ENCODE assay signal across 8 mouse cellular contexts in the genomic region with DNA sequence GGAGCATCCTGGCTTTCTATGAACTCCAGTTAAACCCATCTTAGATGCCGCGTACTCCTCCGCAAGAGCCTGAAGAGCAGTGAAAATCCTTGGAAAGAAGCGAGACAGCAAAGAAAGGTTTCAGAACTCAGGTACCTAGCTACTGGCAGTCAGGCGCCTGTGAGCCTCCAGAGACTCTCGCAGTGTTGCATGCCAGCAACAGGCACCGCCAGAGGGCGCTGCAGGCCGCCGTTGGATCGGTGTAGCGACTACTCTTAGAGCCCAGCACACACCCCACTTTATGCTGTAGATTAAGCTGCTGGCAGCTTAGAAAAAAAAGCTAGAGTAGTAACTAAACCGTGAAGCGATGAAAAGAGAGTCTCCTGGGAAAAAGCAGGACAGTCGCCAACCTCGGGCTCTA. TPM values are rescaled to one million over a fixed set of nuclear protein-coding genes. Genes with fewer than 3 reads are reported as not detected.
DNase-seq lines count a peak whose midpoint lies in the region; ATAC-seq lines count a peak whose summit lies in the region.

No protein-coding gene starts in this region.

- peaks cover 24% of the 10 kb centered on the region for H3K4me1 ChIP-seq in embryonic facial prominence, embryonic 15.5 days
- H3K4me1 ChIP-seq in kidney, embryonic 14.5 days (ENCODE audit: control insufficient read depth, insufficient read depth, low read length): no peaks in the 10 kb centered on the region
- peaks cover 28% of the 10 kb centered on the region for H3K4me1 ChIP-seq in limb, embryonic 15.5 days

- peaks cover 11% of the 10 kb centered on the region for H3K36me3 ChIP-seq in embryonic facial prominence, embryonic 15.5 days
- H3K36me3 ChIP-seq in kidney, embryonic 14.5 days (ENCODE audit: control insufficient read depth, insufficient read depth, low read length): peaks cover 6% of the 10 kb centered on the region
- H3K36me3 ChIP-seq in limb, embryonic 15.5 days: peaks cover 5% of the 10 kb centered on the region

- whole genome bisulfite sequencing in embryonic facial prominence, embryonic 15.5 days: 5% methylated on average over 16 of the region's 16 CpGs
- 7% methylated on average over 16 of the region's 16 CpGs for WGBS in kidney, embryonic 14.5 days
- 4% methylated on average over 16 of the region's 16 CpGs for WGBS in limb, embryonic 15.5 days

- peak; percentile 81 for DNase-seq in 3T3-L1 (ENCODE audit: low read depth, low spot score)
- peak; percentile 86 to 91 for DNase-seq in adrenal gland, postnatal 36 days
- DNase-seq in heart, adult 9 months (ENCODE audit: low spot score in 2 of 2): peak; percentile 57 to 82
- DNase-seq in monocyte, adult 2 months (ENCODE audit: low read depth in 1 of 2, low spot score in 2 of 2): peak; percentile 55 to 70
- DNase-seq in spleen, postnatal 14 days (ENCODE audit: low spot score in 2 of 2): peak; percentile 78 to 88

- H3K4me3 ChIP-seq in embryonic facial prominence, embryonic 15.5 days (replicated peaks): peak overlapping the region; percentile 17; the same call in 1 of the 2 replicates
- no peak overlapping the region for H3K4me3 ChIP-seq in kidney, embryonic 14.5 days (ENCODE audit: low read length)
- no peak overlapping the region for H3K4me3 ChIP-seq in limb, embryonic 15.5 days

- H3K27me3 ChIP-seq in embryonic facial prominence, embryonic 15.5 days: no peaks in the 10 kb centered on the region
- no peaks in the 10 kb centered on the region for H3K27me3 ChIP-seq in kidney, embryonic 14.5 days (ENCODE audit: control insufficient read depth, insufficient read depth, low read length)
- no peaks in the 10 kb centered on the region for H3K27me3 ChIP-seq in limb, embryonic 15.5 days

- H3K4me2 ChIP-seq in embryonic facial prominence, embryonic 15.5 days (replicated peaks): peak overlapping the region; percentile 40
- H3K4me2 ChIP-seq in kidney, embryonic 14.5 days (replicated peaks; ENCODE audit: low read depth, low read length): peak overlapping the region; percentile 21
- peak overlapping the region; percentile 21 for H3K4me2 ChIP-seq in limb, embryonic 15.5 days

- H3K9ac ChIP-seq in embryonic facial prominence, embryonic 15.5 days: no peak overlapping the region
- H3K9ac ChIP-seq in kidney, embryonic 14.5 days (ENCODE audit: low read depth, low read length): no peak overlapping the region
- H3K9ac ChIP-seq in limb, embryonic 15.5 days: no peak overlapping the region

- no peaks in the 10 kb centered on the region for H3K9me3 ChIP-seq in embryonic facial prominence, embryonic 15.5 days (replicated peaks)
- H3K9me3 ChIP-seq in kidney, embryonic 14.5 days (ENCODE audit: control insufficient read depth, low read length): no peaks in the 10 kb centered on the region
- H3K9me3 ChIP-seq in limb, embryonic 15.5 days: no peaks in the 10 kb centered on the region

- no peak for ATAC-seq in embryonic facial prominence, embryonic 15.5 days (ENCODE audit: insufficient number of reproducible peaks, low FRiP score, low TSS enrichment, low read depth)
- no peak; the same call in 1 of the 2 replicates for ATAC-seq in kidney, embryonic 14.5 days (ENCODE audit: low FRiP score, low TSS enrichment)
- no peak for ATAC-seq in limb, embryonic 15.5 days (ENCODE audit: insufficient number of reproducible peaks, low FRiP score, low TSS enrichment, low read depth)

- H3K27ac ChIP-seq in embryonic facial prominence, embryonic 15.5 days (replicated peaks): no peak overlapping the region
- H3K27ac ChIP-seq in kidney, embryonic 14.5 days (ENCODE audit: low read depth, low read length): no peak overlapping the region
- no peak overlapping the region for H3K27ac ChIP-seq in limb, embryonic 15.5 days

RNA-seq across cellular contexts. Expression of a gene that starts 2.3 kb away (rescaled TPM):
- total RNA-seq in adrenal gland, postnatal 36 days (2021): 10 to 100 TPM; 12.0 to 15.3 TPM
- polyA plus RNA-seq in embryonic facial prominence, embryonic 15.5 days (2015; fragmentation: Nextera tagmentation; extraction: Ambion mirVana): 49.9 and 58.1 TPM in 2 replicates
- polyA plus RNA-seq in kidney, embryonic 14.5 days (2014; fragmentation: Nextera tagmentation; extraction: Ambion mirVana): 71.6 and 81.0 TPM in 2 replicates
- polyA plus RNA-seq in limb, embryonic 15.5 days (2015; fragmentation: Nextera tagmentation; extraction: Ambion mirVana): 51.1 and 51.6 TPM in 2 replicates

RNA-seq across cellular contexts. Expression of a gene that starts 38.3 kb away (rescaled TPM):
- total RNA-seq in adrenal gland, postnatal 36 days (2021): 10 to 100 TPM in 1 of 2 experiments, 1 to 10 TPM in 1; 9.1 to 10.3 TPM
- 1.9 and 2.4 TPM in 2 replicates for polyA plus RNA-seq in embryonic facial prominence, embryonic 15.5 days (2015; fragmentation: Nextera tagmentation; extraction: Ambion mirVana)
- 4.0 and 4.8 TPM in 2 replicates for polyA plus RNA-seq in kidney, embryonic 14.5 days (2014; fragmentation: Nextera tagmentation; extraction: Ambion mirVana)
- polyA plus RNA-seq in limb, embryonic 15.5 days (2015; fragmentation: Nextera tagmentation; extraction: Ambion mirVana): 1.8 and 2.5 TPM in 2 replicates

RNA-seq across cellular contexts. Expression of a gene that starts 38.5 kb away (rescaled TPM):
- 10 to 100 TPM; 10.2 to 13.9 TPM for total RNA-seq in adrenal gland, postnatal 36 days (2021)
- 11.5 and 14.2 TPM in 2 replicates for polyA plus RNA-seq in embryonic facial prominence, embryonic 15.5 days (2015; fragmentation: Nextera tagmentation; extraction: Ambion mirVana)
- polyA plus RNA-seq in kidney, embryonic 14.5 days (2014; fragmentation: Nextera tagmentation; extraction: Ambion mirVana): 9.2 and 15.0 TPM in 2 replicates
- 9.9 and 11.6 TPM in 2 replicates for polyA plus RNA-seq in limb, embryonic 15.5 days (2015; fragmentation: Nextera tagmentation; extraction: Ambion mirVana)

RNA-seq across cellular contexts. Expression of a gene that starts 39.2 kb away (rescaled TPM):
- total RNA-seq in adrenal gland, postnatal 36 days (2021): 10 to 100 TPM in 1 of 2 experiments, 1 to 10 TPM in 1; 7.3 to 11.7 TPM
- 0.57 and 0.58 TPM in 2 replicates for polyA plus RNA-seq in embryonic facial prominence, embryonic 15.5 days (2015; fragmentation: Nextera tagmentation; extraction: Ambion mirVana)
- polyA plus RNA-seq in kidney, embryonic 14.5 days (2014; fragmentation: Nextera tagmentation; extraction: Ambion mirVana): 58.6 and 65.3 TPM in 2 replicates
- 0.37 TPM in 1 of 2 replicates, not detected in the other for polyA plus RNA-seq in limb, embryonic 15.5 days (2015; fragmentation: Nextera tagmentation; extraction: Ambion mirVana)

RNA-seq across cellular contexts. Expression of a gene that starts 47.8 kb away (rescaled TPM):
- 10 to 100 TPM; 66.6 to 71.7 TPM for total RNA-seq in adrenal gland, postnatal 36 days (2021)
- polyA plus RNA-seq in embryonic facial prominence, embryonic 15.5 days (2015; fragmentation: Nextera tagmentation; extraction: Ambion mirVana): 68.6 and 72.0 TPM in 2 replicates
- 68.7 and 74.7 TPM in 2 replicates for polyA plus RNA-seq in kidney, embryonic 14.5 days (2014; fragmentation: Nextera tagmentation; extraction: Ambion mirVana)
- polyA plus RNA-seq in limb, embryonic 15.5 days (2015; fragmentation: Nextera tagmentation; extraction: Ambion mirVana): 63.8 and 64.8 TPM in 2 replicates
